Mouse (Mus musculus) megakaryocyte, embryonic 14.5 days (primary cell): ENCODE results near the gene Jakmip3.

Source experiments
- FLI1 ChIP-seq: IDR thresholded peaks from 2 replicates; pipeline ENCODE4 v1.6.1; 2012; ENCODE audit warnings: low read length, inconsistent platforms, mixed read lengths
- GATA1 ChIP-seq: IDR thresholded peaks from 3 replicates; pipeline ENCODE4 v1.6.1; 2012; ENCODE audit warnings: mixed read lengths, low read length, inconsistent platforms, borderline replicate concordance

- TF ChIP-seq GATA1 (no peak), FLI1 (no peak)
These were observed 18.9 kb upstream of the Jakmip3 start for GRCm38 (mm10) chr7:138921611-138922010.
